Comparison of ENCODE assay signal across 15 mouse cellular contexts in genomic region chr2:103743536-103743935, GRCm38 (mm10). TPM values are rescaled to one million over a fixed set of nuclear protein-coding genes. Genes with fewer than 3 reads are reported as not detected.
DNase-seq lines count a peak whose midpoint lies in the region; ATAC-seq and TF ChIP-seq lines count a peak whose summit lies in the region.
"Had no signal": no experiment of that assay in that cellular context is flagged by ENCODE, and none has a peak within 500 bp of the region (broad histone marks: within the 10 kb centered on the region; RNA-seq: fewer than 3 reads in every experiment).

No protein-coding gene starts in this region.

- no peaks in the 10 kb centered on the region for H3K9me3 ChIP-seq in kidney, embryonic 16.5 days (ENCODE audit: low read length)
- H3K9me3 ChIP-seq: forebrain, embryonic 13.5 days; midbrain, embryonic 12.5 days; stomach, embryonic 15.5 days had no signal

- intact Hi-C loops in heart, postnatal 10 days (cut with DNase I), result no loop called here
- intact Hi-C loops in left cerebral cortex, adult 2 months (cut with DNase I), result loop anchor here (5.0 kb wide), 1 partner anchor 291 kb away; no protein-coding TSS in a partner anchor

- WGBS in kidney, embryonic 16.5 days, result 94% methylated on average over 2 of the region's 2 CpGs

- DNase-seq in heart, adult 11 months, result peak; percentile 96
- DNase-seq in heart, postnatal 4 days, result no peak
- peak; percentile 19 for DNase-seq in kidney, adult 9 months
- DNase-seq in adrenal gland, adult 2 months, result peak; percentile 81
- DNase-seq in heart, postnatal 10 days, result peak; percentile 52 to 65
- DNase-seq in left cerebral cortex, adult 2 months (ENCODE audit: extremely low spot score in 1 of 2, low spot score in 2 of 2), result no peak
- DNase-seq in natural killer cell, adult 2 months (ENCODE audit: low spot score in 2 of 2), result no peak

- peaks cover 34% of the 10 kb centered on the region for H3K36me3 ChIP-seq in kidney, embryonic 16.5 days (ENCODE audit: insufficient read depth, low read length)

- no peaks in the 10 kb centered on the region for H3K27me3 ChIP-seq in kidney, embryonic 16.5 days (ENCODE audit: insufficient read depth, low read length)
- H3K27me3 ChIP-seq: forebrain, embryonic 13.5 days; midbrain, embryonic 12.5 days; stomach, embryonic 15.5 days had no signal

- no peak for ATAC-seq in kidney, embryonic 16.5 days (ENCODE audit: low FRiP score, low TSS enrichment)
- ATAC-seq: forebrain, embryonic 13.5 days; liver, postnatal 0 days had no signal

- TF ChIP-seq CTCF in left cerebral cortex, adult 2 months (IDR thresholded peaks at IDR 0.05), result no peak

- H3K9ac ChIP-seq in kidney, embryonic 16.5 days (replicated peaks; ENCODE audit: low read length), result no peak overlapping the region
- H3K9ac ChIP-seq: forebrain, embryonic 13.5 days; liver, postnatal 0 days; midbrain, embryonic 12.5 days; stomach, embryonic 15.5 days had no signal

- H3K4me3 ChIP-seq in kidney, embryonic 16.5 days (ENCODE audit: low read length), result no peak overlapping the region
- H3K4me3 ChIP-seq in left cerebral cortex, adult 2 months, result no peak overlapping the region
- H3K4me3 ChIP-seq: forebrain, embryonic 13.5 days; layer of hippocampus, adult 2 months; midbrain, embryonic 12.5 days; myocyte; stomach, embryonic 15.5 days had no signal

- no peak overlapping the region for H3K4me2 ChIP-seq in kidney, embryonic 16.5 days (replicated peaks; ENCODE audit: low read depth, low read length)
- H3K4me2 ChIP-seq: forebrain, embryonic 13.5 days; midbrain, embryonic 12.5 days; stomach, embryonic 15.5 days had no signal

- no peaks in the 10 kb centered on the region for H3K4me1 ChIP-seq in kidney, embryonic 16.5 days (ENCODE audit: insufficient read depth, low read length)
- H3K4me1 ChIP-seq: forebrain, embryonic 13.5 days; midbrain, embryonic 12.5 days; stomach, embryonic 15.5 days had no signal

- H3K27ac ChIP-seq in kidney, embryonic 16.5 days (ENCODE audit: low read length), result no peak overlapping the region
- no peak overlapping the region for H3K27ac ChIP-seq in left cerebral cortex, adult 2 months
- H3K27ac ChIP-seq: forebrain, embryonic 13.5 days; layer of hippocampus, adult 2 months; macrophage; midbrain, embryonic 12.5 days; stomach, embryonic 15.5 days had no signal

RNA-seq across cellular contexts. Expression of gene Nat10, which starts 17.5 kb away (rescaled TPM):
- total RNA-seq in heart, postnatal 4 days (2021), result 10 to 100 TPM; 25.8 to 26.0 TPM
- 32.1 and 32.2 TPM in 2 replicates for polyA plus RNA-seq in kidney, embryonic 16.5 days (2015; fragmentation: Nextera tagmentation; extraction: Ambion mirVana)
- total RNA-seq in adrenal gland, adult 2 months (2021), result 10 to 100 TPM; 38.5 to 56.8 TPM
- 43.3 and 58.2 TPM in 2 replicates for polyA plus RNA-seq in adrenal gland, adult 2 months (2012; rRNA removed)
- 10 to 100 TPM; 17.6 to 20.7 TPM for total RNA-seq in heart, postnatal 10 days (2021)
- 10 to 100 TPM; 30.1 to 35.8 TPM for total RNA-seq in left cerebral cortex, adult 2 months (2021)

RNA-seq across cellular contexts. Expression of gene Caprin1, which starts 53.9 kb away (rescaled TPM):
- 100 to 1,000 TPM; 262 to 265 TPM for total RNA-seq in heart, postnatal 4 days (2021)
- polyA plus RNA-seq in kidney, embryonic 16.5 days (2015; fragmentation: Nextera tagmentation; extraction: Ambion mirVana), result 324 and 325 TPM in 2 replicates
- 100 to 1,000 TPM; 356 to 495 TPM for total RNA-seq in adrenal gland, adult 2 months (2021)
- polyA plus RNA-seq in adrenal gland, adult 2 months (2012; rRNA removed), result 224 and 272 TPM in 2 replicates
- total RNA-seq in heart, postnatal 10 days (2021), result 100 to 1,000 TPM; 228 to 246 TPM
- 100 to 1,000 TPM; 310 to 313 TPM for total RNA-seq in left cerebral cortex, adult 2 months (2021)

Comparison
In these comparisons a context has a peak if more than half of its experiments do, and no peak if none do; other contexts are left out.
1. DNase-seq: peak in heart, adult 11 months (single experiment), kidney, adult 9 months (single experiment), adrenal gland, adult 2 months (single experiment) and heart, postnatal 10 days (2 of 2); none in heart, postnatal 4 days (single experiment), left cerebral cortex, adult 2 months (0 of 2) and natural killer cell, adult 2 months (0 of 2).